Mouse (Mus musculus) limb, embryonic 12.5 days (tissue): ENCODE measurements around the gene Gm1673. TPM values are rescaled to one million over a fixed set of nuclear protein-coding genes. Genes with fewer than 3 reads are reported as not detected.

Experiments
- ATAC-seq: fragments of 200-750 bp; cut with Nextera tagmentation; 2 replicates; pipeline ENCODE4 v1.8.0; 2017; ENCODE audit warnings: low read depth, moderate TSS enrichment; ENCODE audit not compliant: insufficient number of reproducible peaks, insufficient read depth, low FRiP score, low TSS enrichment
- H3K27ac ChIP-seq: fragments of 300-500 bp; sonication (generic); 2 replicates; pipeline ENCODE4 v1.5.1; 2016; ENCODE audit warnings: mild to moderate bottlenecking, moderate library complexity
- H3K27me3 ChIP-seq: fragments of 300-500 bp; sonication (generic); 2 replicates; pipeline ENCODE4 v1.6.1; 2016; ENCODE audit warnings: mild to moderate bottlenecking, moderate library complexity
- H3K36me3 ChIP-seq: fragments of 300-500 bp; sonication (generic); 2 replicates; pipeline ENCODE4 v1.6.1; 2016; ENCODE audit warnings: mild to moderate bottlenecking, moderate library complexity
- H3K4me1 ChIP-seq: fragments of 300-500 bp; sonication (generic); replicated peaks from 2 replicates; pipeline ENCODE4 v1.6.1; 2016
- H3K4me2 ChIP-seq: fragments of 300-500 bp; sonication (generic); 2 replicates; pipeline ENCODE4 v1.6.1; 2016; ENCODE audit warnings: mild to moderate bottlenecking, moderate library complexity
- H3K4me3 ChIP-seq: fragments of 300-500 bp; sonication (generic); replicated peaks from 2 replicates; pipeline ENCODE4 v1.5.1; 2016; ENCODE audit warnings: mild to moderate bottlenecking
- H3K9ac ChIP-seq: fragments of 300-500 bp; sonication (generic); replicated peaks from 2 replicates; pipeline ENCODE4 v1.6.1; 2016; ENCODE audit warnings: mild to moderate bottlenecking, moderate library complexity
- H3K9me3 ChIP-seq: fragments of 300-500 bp; sonication (generic); 2 replicates; pipeline ENCODE4 v1.6.1; 2016; ENCODE audit warnings: mild to moderate bottlenecking, moderate library complexity
- WGBS: fragments of 180-500 bp; shearing (Covaris S2); methylation state at CpG from one replicate; pipeline ENCODE4 v1.1.7; 2016; 5-methylcytosine and 5-hydroxymethylcytosine counted together
- polyA plus RNA-seq: library from polyadenylated mRNA; unstranded; fragments of >200 nt; fragmentation: Nextera tagmentation; extraction: Ambion mirVana; gene quantifications from 2 replicates; pipeline ENCODE4 v1.2.1, GENCODE M21; 2016

Gene Gm1673
- polyA plus RNA-seq, 1 experiment from 2014 or later: 197 TPM

GRCm38 (mm10) chr5:34032520-34032919 lies 49.3 kb downstream of the Gm1673 start:
- no peak for ATAC-seq

More at GRCm38 (mm10) chr5:34032520-34032919, 49.3 kb downstream of the Gm1673 start:
- no peaks in the 10 kb centered on the region for H3K9me3 ChIP-seq
- no peaks in the 10 kb centered on the region for H3K27me3 ChIP-seq
- H3K9ac ChIP-seq: no peak overlapping the region
- no peak overlapping the region for H3K27ac ChIP-seq
- WGBS: 73% methylated on average over 3 of the region's 3 CpGs
- H3K36me3 ChIP-seq: no peaks in the 10 kb centered on the region
- no peak overlapping the region for H3K4me2 ChIP-seq
- H3K4me1 ChIP-seq: no peaks in the 10 kb centered on the region
- H3K4me3 ChIP-seq: no peak overlapping the region

Other genes with a start within 250 kb of the Gm1673 start
- gene Letm1, start 200.6 kb upstream of the Gm1673 start, polyA plus RNA-seq: 55.7 and 56.6 TPM in 2 replicates
- 69.6 and 70.5 TPM in 2 replicates for gene Nsd2, start 162.7 kb upstream of the Gm1673 start, polyA plus RNA-seq
- 69.0 and 76.8 TPM in 2 replicates for gene Nelfa, start 47.0 kb upstream of the Gm1673 start, polyA plus RNA-seq
- 0.13 and 0.20 TPM in 2 replicates for gene Nat8l, start 12.6 kb downstream of the Gm1673 start, polyA plus RNA-seq
- 1.3 and 1.4 TPM in 2 replicates for gene Poln, start 186.0 kb downstream of the Gm1673 start, polyA plus RNA-seq
- 52.2 and 52.5 TPM in 2 replicates for gene Haus3, start 186.1 kb downstream of the Gm1673 start, polyA plus RNA-seq
- gene Mxd4, start 204.3 kb downstream of the Gm1673 start, polyA plus RNA-seq: 29.3 and 35.9 TPM in 2 replicates